Mouse (Mus musculus) intestine, postnatal 0 days (tissue): Measurements from ENCODE around the gene B4galnt4. TPM values are rescaled to one million over a fixed set of nuclear protein-coding genes. Genes with fewer than 3 reads are reported as not detected.
"Not testable (repeated sequence)": the region's sequence is repeated elsewhere in the genome, so short reads cannot be mapped to it uniquely, and the experiment has no call there.

Experiments
- ATAC-seq: fragments of 200-750 bp; cut with Nextera tagmentation; 2 replicates; pipeline ENCODE4 v1.8.0; 2017; ENCODE audit warnings: mild to moderate bottlenecking, moderate TSS enrichment, moderate library complexity
- H3K27ac ChIP-seq: fragments of 300-500 bp; sonication (generic); 2 replicates; pipeline ENCODE4 v1.5.1; 2014; ENCODE audit warnings: mild to moderate bottlenecking, low read depth, low read length, moderate library complexity
- H3K27me3 ChIP-seq: fragments of 300-500 bp; sonication (generic); replicated peaks from 2 replicates; pipeline ENCODE4 v1.6.1; 2014; ENCODE audit warnings: low read length, mixed read lengths; ENCODE audit not compliant: control insufficient read depth, insufficient read depth
- H3K36me3 ChIP-seq: fragments of 300-500 bp; sonication (generic); 2 replicates; pipeline ENCODE4 v1.6.1; 2014; ENCODE audit warnings: mild to moderate bottlenecking, moderate library complexity; ENCODE audit not compliant: control insufficient read depth, insufficient read depth
- H3K4me1 ChIP-seq: fragments of 300-500 bp; sonication (generic); replicated peaks from 2 replicates; pipeline ENCODE4 v1.6.1; 2014; ENCODE audit warnings: antibody characterized with exemption, low read length, mixed read lengths; ENCODE audit not compliant: control insufficient read depth, insufficient read depth
- H3K4me2 ChIP-seq: fragments of 300-500 bp; sonication (generic); replicated peaks from 2 replicates; pipeline ENCODE4 v1.6.1; 2014; ENCODE audit warnings: low read depth, mild to moderate bottlenecking, moderate library complexity
- H3K4me3 ChIP-seq: fragments of 300-500 bp; sonication (generic); 2 replicates; pipeline ENCODE4 v1.5.1; 2014; ENCODE audit warnings: low read depth, low read length
- H3K9ac ChIP-seq: fragments of 300-500 bp; sonication (generic); 2 replicates; pipeline ENCODE4 v1.6.1; 2014; ENCODE audit warnings: mild to moderate bottlenecking, low read depth, low read length
- H3K9me3 ChIP-seq: fragments of 300-500 bp; sonication (generic); 2 replicates; pipeline ENCODE4 v1.6.1; 2016; ENCODE audit warnings: mixed run types; ENCODE audit not compliant: control insufficient read depth
- CTCF ChIP-seq: sonication (generic); IDR thresholded peaks from 2 replicates; pipeline ENCODE4 v1.5.1; 2016; ENCODE audit warnings: low read depth, mild to moderate bottlenecking, control low read depth, antibody characterized with exemption, moderate library complexity
- WGBS: fragments of 180-500 bp; shearing (Covaris S2); extraction: QIAGEN DNeasy Blood & Tissue Kit; methylation state at CpG from one replicate; pipeline ENCODE4 v1.1.7; 2014; 5-methylcytosine and 5-hydroxymethylcytosine counted together
- polyA plus RNA-seq: library from polyadenylated mRNA; unstranded; fragments of >200 nt; fragmentation: Nextera tagmentation; extraction: Ambion mirVana; gene quantifications from 2 replicates; pipeline ENCODE4 v1.2.1, GENCODE M21; 2015

Gene B4galnt4
- 1.9 and 2.9 TPM in 2 replicates for polyA plus RNA-seq

DNA sequence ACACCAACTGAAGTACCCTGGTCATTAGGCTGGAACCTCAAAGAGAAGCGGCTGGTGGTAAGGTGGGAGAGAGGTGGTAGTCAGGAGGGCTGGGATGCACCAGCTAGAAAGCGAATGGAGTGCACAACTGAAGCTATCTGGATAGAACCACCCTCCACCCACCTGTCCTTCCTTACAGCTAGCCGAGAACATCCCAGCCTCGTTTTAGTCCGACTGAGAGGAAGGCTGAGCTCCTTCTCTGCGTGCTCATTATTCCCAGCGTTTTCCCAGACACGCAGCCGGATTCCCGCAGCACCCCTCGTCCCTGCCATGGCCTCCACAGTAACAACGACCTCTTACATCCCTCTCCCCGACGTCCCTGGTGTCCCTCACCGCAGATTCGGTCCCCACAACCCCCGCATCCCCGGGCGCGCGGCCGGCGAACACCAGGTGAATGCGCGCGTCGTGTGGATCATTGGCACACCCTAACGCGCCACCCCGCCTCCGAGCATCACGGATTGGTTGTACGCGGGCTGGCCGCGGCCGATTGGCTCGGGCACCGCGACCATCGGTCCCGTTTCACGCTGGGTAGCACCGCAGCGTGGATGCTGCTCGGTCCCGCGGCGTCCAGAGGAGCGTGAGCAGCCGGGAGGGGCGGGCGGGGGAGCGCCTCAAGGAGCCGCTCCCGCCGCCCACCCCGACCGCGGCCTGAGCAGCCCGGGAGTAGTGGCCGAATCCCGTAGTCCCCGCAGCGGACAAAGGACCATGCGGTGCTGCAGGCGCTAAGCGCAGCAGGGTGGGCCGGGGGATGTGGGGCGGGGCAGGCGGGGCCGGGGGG, at the start of gene B4galnt4:
B4galnt4 (plus strand) TSS at position 679 of the 817 bp plus-strand sequence.
- H3K27me3 ChIP-seq, result peaks cover 8% of the 10 kb centered on the region; the same call in 1 of the 2 replicates
- peak; percentile 63 for ATAC-seq
- H3K9me3 ChIP-seq, result no peaks in the 10 kb centered on the region
- 0 out of 2 replicates have a peak, but pooled peaks cover 4% of the 10 kb centered on the region for H3K36me3 ChIP-seq
- peaks cover 6% of the 10 kb centered on the region; the same call in 1 of the 2 replicates for H3K4me1 ChIP-seq
- no peak within 1 kb of the TSS; the same call in 1 of the 2 replicates for H3K27ac ChIP-seq
- no peak for TF ChIP-seq CTCF
- peak within 1 kb of the TSS; percentile 97 for H3K4me2 ChIP-seq
- H3K4me3 ChIP-seq, result peak within 1 kb of the TSS; percentile 52
- peak within 1 kb of the TSS; percentile 55 for H3K9ac ChIP-seq
- WGBS, result under 1% methylated on average over 71 of the region's 72 CpGs

DNA sequence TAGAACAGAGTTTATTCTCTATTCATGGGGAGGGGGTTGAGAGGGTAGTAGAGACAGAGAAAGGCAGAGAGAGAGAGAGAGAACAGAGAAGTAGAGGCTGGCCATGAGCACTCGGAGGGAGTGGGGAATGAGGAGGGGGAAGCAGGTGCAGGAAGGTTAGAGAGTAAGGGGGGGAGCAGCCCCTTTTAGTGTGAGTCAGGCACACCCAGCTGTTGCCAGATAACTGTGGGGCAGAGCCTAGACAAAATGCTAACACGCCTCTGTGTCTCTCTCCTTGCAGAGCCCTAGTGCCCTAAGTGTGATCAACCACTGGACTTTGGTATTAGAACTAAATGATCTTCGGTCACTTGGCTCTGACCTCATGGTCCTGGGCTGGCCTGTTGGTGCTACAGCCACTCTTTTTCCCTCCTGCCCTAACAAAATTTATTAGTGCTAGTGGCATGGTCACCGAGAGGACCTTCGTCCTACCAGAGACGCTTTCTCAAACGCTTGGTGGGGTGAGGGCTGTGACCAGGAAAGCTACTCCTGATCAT, 49.6 kb upstream of the B4galnt4 start:
- H3K27me3 ChIP-seq, result no peaks in the 10 kb centered on the region
- no peak overlapping the region for H3K9ac ChIP-seq
- no peak overlapping the region for H3K4me3 ChIP-seq
- 0 out of 2 replicates have a peak, but pooled peaks cover 5% of the 10 kb centered on the region for H3K4me1 ChIP-seq
- ATAC-seq, result no peak
- peak overlapping the region; percentile 77; the same call in 1 of the 2 replicates for H3K27ac ChIP-seq
- no peaks in the 10 kb centered on the region for H3K36me3 ChIP-seq
- 82% methylated on average over 7 of the region's 7 CpGs for WGBS
- H3K9me3 ChIP-seq, result no peaks in the 10 kb centered on the region
- no peak overlapping the region for H3K4me2 ChIP-seq
- TF ChIP-seq CTCF, result no peak

DNA sequence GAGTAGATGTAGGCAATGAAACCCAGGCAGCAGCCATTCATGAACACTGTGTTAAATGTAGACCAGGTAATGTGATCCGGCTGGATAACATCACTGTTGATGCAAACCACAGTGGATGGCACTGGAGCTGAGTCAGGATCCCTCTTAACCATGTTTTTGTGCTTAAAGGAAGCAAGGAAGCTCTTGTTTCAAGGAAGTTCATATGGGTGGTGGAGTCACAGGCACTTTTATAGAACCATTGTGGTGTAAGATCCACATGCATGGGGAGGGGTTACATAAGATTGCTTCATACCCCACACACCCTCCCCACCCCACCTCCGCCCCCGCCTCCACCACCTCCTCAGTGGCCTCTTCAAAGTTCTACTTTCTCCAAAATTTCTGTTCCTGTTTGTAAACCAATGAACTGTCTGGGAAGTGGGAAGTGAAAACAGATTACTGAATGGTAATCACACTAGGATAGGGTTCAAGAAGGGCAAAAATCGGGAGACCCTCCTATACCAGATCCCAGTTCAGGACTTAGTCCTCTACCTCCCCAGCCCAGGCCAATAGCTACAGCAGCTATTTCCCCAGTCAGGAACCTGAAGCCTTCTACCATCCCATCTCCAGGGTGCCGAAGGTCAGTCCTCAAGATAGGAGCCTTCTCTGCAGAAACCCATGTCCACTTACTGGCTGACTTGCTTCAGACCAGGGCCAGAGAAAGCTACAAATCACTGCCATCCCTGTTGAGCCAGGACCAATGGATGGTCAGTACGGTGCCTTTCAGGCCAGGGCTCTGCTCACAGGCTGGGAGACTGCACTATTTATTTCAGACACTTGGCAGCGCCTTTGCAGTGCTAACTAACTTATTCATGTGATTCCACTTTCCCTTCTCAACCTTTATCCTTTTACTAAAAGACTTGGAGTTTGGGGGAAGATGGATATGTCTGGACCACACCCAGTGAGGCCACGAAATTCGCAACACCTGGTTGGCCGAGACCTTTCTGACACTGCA, 43.9 kb upstream of the B4galnt4 start:
- no peak for ATAC-seq
- Histone ChIP-seq H3K36me3 (no peaks in the 10 kb centered on the region), H3K4me2 (no peak overlapping the region), H3K27ac (no peak overlapping the region), H3K9me3 (no peaks in the 10 kb centered on the region), H3K9ac (no peak overlapping the region), H3K4me3 (no peak overlapping the region), H3K4me1 (no peaks in the 10 kb centered on the region), H3K27me3 (no peaks in the 10 kb centered on the region)
- WGBS, result 80% methylated on average over 10 of the region's 10 CpGs
- TF ChIP-seq CTCF, result peak; percentile 35; the same call in 1 of the 2 replicates

GRCm38 (mm10) chr7:141017824-141018223, 43.1 kb upstream of the B4galnt4 start, which contains the start of gene Ifitm6:
Ifitm6 (minus strand) TSS chr7:141017924.
- not testable (repeated sequence) for H3K4me3 ChIP-seq, H3K36me3 ChIP-seq, H3K27ac ChIP-seq, H3K27me3 ChIP-seq, ATAC-seq, H3K4me2 ChIP-seq, H3K9me3 ChIP-seq, H3K9ac ChIP-seq, H3K4me1 ChIP-seq
- WGBS, result 89% methylated on average over 1 of the region's 1 CpGs

DNA sequence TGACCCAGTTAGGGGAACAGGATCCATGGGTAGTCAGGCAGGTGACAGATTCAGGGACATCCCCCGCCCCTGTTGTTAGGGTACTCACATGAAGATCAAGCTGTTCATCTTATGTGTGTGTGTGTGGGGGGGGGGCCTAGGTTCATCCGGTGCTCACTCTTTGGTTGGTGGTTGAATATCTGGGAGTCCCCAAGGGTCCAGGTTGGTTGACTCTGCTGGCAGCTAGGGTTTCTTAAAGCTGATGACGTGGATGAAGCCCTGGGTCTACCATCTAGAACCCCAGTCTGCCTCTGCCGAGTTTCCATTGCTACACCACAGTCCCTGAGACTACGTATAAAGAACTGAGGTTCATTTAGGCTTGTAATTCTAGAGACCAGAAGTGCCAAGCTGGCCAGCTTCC, 41.9 kb upstream of the B4galnt4 start:
- Histone ChIP-seq H3K27ac (no peak overlapping the region), H3K4me1 (no peaks in the 10 kb centered on the region), H3K4me2 (no peak overlapping the region), H3K9ac (no peak overlapping the region), H3K27me3 (no peaks in the 10 kb centered on the region), H3K9me3 (no peaks in the 10 kb centered on the region), H3K36me3 (no peaks in the 10 kb centered on the region), H3K4me3 (no peak overlapping the region)
- TF ChIP-seq CTCF, result no peak
- WGBS, result 96% methylated on average over 5 of the region's 5 CpGs
- ATAC-seq, result no peak
